Mouse (Mus musculus) bone marrow macrophage, adult 2 months (primary cell): ENCODE results near the gene Mospd1.
A peak's percentile ranks its signal among the peaks of the same experiment; 100 is the strongest.

Experiments used
- CTCF ChIP-seq: IDR thresholded peaks from 2 replicates; pipeline ENCODE4 v1.5.1; 2012; ENCODE audit warnings: low read depth, mild to moderate bottlenecking, low read length, moderate library complexity
- POLR2A ChIP-seq: IDR thresholded peaks from 2 replicates; pipeline ENCODE4 v1.6.1; 2012; ENCODE audit warnings: mild to moderate bottlenecking, low read depth, low read length, borderline replicate concordance

DNA sequence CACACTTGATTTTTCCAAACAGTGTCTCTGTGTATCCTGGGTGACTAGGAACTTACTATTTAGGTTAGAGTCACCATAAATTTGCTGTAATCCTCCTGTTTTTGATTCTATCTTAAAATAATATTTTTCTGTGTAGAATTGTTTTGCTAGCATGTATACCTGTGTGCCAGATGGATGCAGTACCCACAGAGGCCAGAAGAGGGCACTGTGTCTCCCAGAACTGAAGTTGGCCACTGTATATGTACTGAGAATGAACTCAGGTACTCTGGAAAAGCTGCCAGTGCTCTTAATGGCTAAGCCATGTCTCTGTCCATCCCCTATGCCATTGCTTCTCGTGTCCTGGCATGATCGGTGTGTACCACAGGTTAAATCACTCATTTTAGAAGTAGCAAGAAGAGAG, 28.8 kb downstream of the Mospd1 start:
- TF ChIP-seq CTCF = peak; percentile 47; the same call in 1 of the 2 replicates
- no peak for TF ChIP-seq POLR2A
